Mouse (Mus musculus): ENCODE measurements around the gene Sdccag8. TPM values are rescaled to one million over a fixed set of nuclear protein-coding genes. Genes with fewer than 3 reads are reported as not detected.

The Sdccag8 gene
- total RNA-seq, 2 experiments from 2014 or later, result 4.0 to 4.9 TPM

GRCm38 (mm10) chr1:177018750-177019149, 204.3 kb downstream of the Sdccag8 start:
- DNase-seq, result no peak
- intact Hi-C loops (cut with DNase I), result no loop called here

GRCm38 (mm10) chr1:177019668-177020067, 205.2 kb downstream of the Sdccag8 start:
- no peak overlapping the region for H3K4me3 ChIP-seq
- TF ChIP-seq CTCF (IDR thresholded peaks at IDR 0.05), result no peak
- H3K27ac ChIP-seq, result no peak overlapping the region
- intact Hi-C loops (cut with DNase I), result no loop called here
- DNase-seq, result no peak

More at GRCm38 (mm10) chr1:177018750-177019149, 204.3 kb downstream of the Sdccag8 start:
- TF ChIP-seq CTCF (IDR thresholded peaks at IDR 0.05), result no peak
- Histone ChIP-seq H3K4me3 (no peak overlapping the region), H3K27ac (no peak overlapping the region)

DNA sequence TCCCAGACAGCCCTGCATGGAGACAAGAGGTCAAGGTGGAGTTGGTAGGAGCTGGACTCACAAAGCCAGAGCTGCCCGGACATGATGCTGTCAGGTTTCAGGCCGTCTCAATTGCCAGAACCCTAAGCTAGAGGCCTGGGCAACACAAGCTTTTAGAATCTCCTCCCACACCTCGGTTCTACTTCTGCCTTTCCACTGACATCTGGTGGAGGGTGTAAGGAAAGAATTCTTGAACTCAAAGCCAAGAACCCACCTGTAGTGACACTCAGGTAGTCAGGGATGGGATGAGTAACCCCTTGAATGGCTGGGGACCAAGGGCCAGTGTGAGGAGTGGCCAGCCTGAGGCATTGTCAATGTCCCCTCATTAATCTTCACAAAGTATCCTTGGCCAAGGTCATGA, 208.3 kb downstream of the Sdccag8 start:
- no peak for DNase-seq
- no peak overlapping the region for H3K4me3 ChIP-seq
- intact Hi-C loops (cut with DNase I), result no loop called here
- TF ChIP-seq CTCF (IDR thresholded peaks at IDR 0.05), result no peak
- no peak overlapping the region for H3K27ac ChIP-seq

- Histone ChIP-seq H3K4me3 (no peak overlapping the region), H3K27ac (no peak overlapping the region)
- TF ChIP-seq CTCF (IDR thresholded peaks at IDR 0.05), result no peak
- DNase-seq, result no peak
- intact Hi-C loops (cut with DNase I), result no loop called here
Observed at GRCm38 (mm10) chr1:177027706-177028105, 213.2 kb downstream of the Sdccag8 start.

DNA sequence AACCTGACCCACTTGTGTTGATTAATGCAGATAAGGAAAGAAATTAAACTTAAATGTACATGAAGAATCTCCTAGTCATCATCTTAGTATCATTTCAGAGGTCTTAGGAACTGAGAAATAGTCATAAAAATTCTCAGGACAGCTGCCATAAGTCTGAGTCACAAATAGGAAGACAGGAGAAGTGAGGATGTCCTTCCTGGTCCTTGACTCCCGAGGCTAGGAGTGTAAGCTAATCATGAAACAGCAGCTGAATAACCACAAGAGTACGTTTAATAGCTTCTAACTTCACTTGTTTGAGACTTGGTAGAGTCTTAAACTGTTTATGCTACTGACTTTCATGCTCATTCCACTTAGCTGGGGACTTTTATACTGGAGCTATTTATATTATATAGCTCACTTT, 214.6 kb downstream of the Sdccag8 start:
- Histone ChIP-seq H3K27ac (no peak overlapping the region), H3K4me3 (no peak overlapping the region)
- intact Hi-C loops (cut with DNase I), result no loop called here
- DNase-seq, result no peak
- no peak for TF ChIP-seq CTCF (IDR thresholded peaks at IDR 0.05)

DNA sequence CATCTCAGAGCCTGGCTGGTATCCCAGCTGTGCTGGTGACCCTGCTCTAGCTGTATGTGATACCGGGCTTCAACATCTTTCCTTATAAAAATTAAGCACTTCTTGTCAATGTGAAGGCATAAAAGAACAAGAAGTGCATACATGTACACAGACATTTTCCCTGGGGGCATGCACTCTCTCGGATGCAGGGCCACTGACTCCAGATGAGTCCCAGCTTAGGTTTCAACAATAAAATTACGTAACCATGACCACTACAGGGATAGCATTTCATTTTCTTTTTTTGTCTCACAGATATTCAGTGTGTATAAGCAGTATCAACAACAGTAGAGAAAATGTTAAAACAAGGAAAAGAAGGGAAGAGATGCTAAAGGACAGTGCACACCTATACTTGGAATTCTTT, 216.2 kb downstream of the Sdccag8 start:
- no peak for DNase-seq
- TF ChIP-seq CTCF (IDR thresholded peaks at IDR 0.05), result no peak
- intact Hi-C loops (cut with DNase I), result no loop called here
- H3K4me3 ChIP-seq, result no peak overlapping the region
- no peak overlapping the region for H3K27ac ChIP-seq

DNA sequence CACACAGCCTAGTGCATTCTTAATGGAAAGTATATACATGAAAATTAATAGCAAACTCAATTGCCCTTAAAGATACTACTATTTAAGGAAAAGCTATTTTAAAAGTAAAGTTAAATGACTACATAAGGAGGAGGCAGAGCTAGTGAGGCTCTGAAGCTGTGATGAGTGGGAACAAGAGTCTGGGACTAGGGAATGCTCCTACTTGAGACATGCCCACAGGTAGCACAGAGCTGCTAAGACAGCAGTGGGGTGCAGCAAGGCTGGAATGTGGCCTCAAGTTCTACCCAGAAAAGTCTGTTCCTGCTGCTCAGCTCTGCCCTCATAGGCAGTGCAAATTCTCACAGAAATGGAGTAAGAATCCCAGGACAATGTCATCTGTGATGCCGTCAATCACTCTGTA, 216.7 kb downstream of the Sdccag8 start:
- DNase-seq, result no peak
- Histone ChIP-seq H3K27ac (no peak overlapping the region), H3K4me3 (no peak overlapping the region)
- intact Hi-C loops (cut with DNase I), result no loop called here
- TF ChIP-seq CTCF (IDR thresholded peaks at IDR 0.05), result no peak

DNA sequence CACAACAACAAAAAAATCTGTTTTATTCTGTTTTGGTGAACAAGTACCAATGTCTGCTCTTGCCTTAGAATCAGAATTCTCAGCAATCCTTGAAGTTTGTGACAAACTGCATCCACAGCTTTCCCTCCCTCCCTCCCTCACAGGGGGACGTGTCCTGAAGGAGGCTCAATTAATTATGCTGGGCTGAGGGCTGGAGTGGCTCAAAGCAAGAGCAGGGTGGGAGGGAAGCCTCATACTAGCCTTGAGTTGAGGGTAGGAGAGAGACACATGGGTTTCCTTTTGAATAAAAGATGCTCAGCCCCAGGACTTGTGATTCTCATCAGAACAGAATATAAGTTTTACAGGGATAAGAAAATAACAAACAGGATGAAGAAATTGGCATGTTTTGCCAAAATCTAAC, 217.8 kb downstream of the Sdccag8 start:
- no peak overlapping the region for H3K27ac ChIP-seq
- intact Hi-C loops (cut with DNase I), result no loop called here
- H3K4me3 ChIP-seq, result no peak overlapping the region
- TF ChIP-seq CTCF (IDR thresholded peaks at IDR 0.05), result no peak
- DNase-seq, result no peak

DNA sequence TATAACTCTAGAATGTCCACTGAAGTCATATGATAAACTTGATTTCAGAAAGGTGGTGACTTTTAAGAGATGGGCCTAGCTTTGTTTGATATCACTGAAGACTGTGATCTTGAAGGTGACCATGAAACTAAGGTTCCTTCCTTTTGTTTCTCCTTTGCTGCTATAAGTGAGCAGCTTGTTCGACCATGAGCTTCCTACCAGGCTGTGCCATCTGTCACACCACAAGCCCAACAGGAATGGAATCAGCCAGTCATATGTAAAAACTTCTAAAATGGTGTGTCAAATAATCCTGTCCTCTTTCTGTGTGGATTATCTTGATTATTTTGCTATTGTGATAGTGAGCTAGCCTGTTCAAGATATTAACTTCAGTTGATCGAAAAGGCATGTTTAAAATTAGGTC, 221.0 kb downstream of the Sdccag8 start:
- intact Hi-C loops (cut with DNase I), result no loop called here
- Histone ChIP-seq H3K27ac (no peak overlapping the region), H3K4me3 (no peak overlapping the region)
- DNase-seq, result no peak
- no peak for TF ChIP-seq CTCF (IDR thresholded peaks at IDR 0.05)

DNA sequence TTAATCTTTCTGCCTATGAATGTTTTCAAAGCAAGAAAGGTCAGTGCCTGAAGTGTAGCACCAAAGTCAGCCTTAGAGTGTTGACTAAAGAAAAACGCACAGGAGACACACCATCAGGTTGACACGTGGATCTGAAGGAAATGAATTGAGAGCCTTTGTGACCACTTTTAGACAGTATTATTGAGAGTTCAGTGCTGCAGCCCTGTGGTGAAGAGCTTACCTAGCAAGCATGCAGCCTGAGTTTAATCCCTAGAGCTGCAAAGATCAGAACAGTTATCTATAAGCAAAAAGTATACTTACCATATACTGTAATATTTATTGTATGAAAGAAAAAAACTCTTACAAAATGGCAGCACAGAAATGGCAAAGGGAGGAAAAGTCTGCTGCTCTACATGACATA, 223.9 kb downstream of the Sdccag8 start:
- intact Hi-C loops (cut with DNase I), result no loop called here
- no peak overlapping the region for H3K4me3 ChIP-seq
- H3K27ac ChIP-seq, result no peak overlapping the region
- DNase-seq, result no peak
- TF ChIP-seq CTCF (IDR thresholded peaks at IDR 0.05), result no peak; the same call in 1 of the 2 replicates

DNA sequence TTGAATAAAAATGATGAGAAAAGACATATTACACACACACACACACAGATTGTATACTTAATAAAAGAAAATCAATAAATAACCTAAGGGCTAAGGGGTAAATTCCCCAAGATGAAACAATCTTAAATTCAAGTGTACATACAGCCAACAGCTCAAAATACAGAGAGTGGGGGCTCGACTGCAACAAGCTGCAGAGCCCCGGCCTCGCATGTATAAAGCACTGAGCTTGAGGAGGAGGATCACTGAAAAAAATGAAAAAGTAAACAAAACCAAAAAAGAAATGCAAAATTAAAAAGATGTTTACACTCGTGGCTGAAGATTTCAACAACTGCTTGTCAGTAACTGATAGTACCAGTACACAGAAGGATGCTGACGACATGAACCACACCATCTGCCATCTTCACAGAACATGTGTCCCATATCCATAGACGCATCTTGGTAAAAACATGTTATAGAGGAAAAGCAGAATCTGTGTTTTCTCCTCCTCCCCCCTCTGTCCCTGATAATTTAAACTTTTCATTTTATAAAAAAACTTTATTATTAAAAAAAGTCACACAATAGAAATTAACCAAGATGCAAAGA, 224.7 kb downstream of the Sdccag8 start:
- no peak for TF ChIP-seq CTCF (IDR thresholded peaks at IDR 0.05)
- intact Hi-C loops (cut with DNase I), result no loop called here
- H3K4me3 ChIP-seq, result no peak overlapping the region
- H3K27ac ChIP-seq, result no peak overlapping the region
- DNase-seq, result no peak

DNA sequence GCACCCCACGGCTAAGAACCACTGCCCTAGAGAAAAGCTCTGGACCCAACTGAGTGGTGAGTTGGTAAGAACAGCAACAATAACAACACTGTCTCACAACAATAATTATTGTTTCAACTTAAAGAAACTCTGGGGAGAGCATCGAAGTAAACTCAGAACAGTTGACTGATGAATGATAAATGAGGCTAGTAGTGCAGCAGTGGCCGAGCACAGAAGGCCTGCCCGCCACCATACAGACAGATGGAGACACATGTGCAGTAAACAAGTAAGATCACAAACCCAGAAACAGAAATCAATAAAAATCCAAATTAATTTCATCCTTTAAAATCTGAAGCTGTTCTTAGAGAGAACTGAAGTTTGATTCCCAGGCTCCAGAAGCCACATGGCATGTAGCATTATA, 225.6 kb downstream of the Sdccag8 start:
- H3K27ac ChIP-seq, result no peak overlapping the region
- no peak overlapping the region for H3K4me3 ChIP-seq
- no peak for TF ChIP-seq CTCF (IDR thresholded peaks at IDR 0.05)
- DNase-seq, result no peak
- intact Hi-C loops (cut with DNase I), result no loop called here

DNA sequence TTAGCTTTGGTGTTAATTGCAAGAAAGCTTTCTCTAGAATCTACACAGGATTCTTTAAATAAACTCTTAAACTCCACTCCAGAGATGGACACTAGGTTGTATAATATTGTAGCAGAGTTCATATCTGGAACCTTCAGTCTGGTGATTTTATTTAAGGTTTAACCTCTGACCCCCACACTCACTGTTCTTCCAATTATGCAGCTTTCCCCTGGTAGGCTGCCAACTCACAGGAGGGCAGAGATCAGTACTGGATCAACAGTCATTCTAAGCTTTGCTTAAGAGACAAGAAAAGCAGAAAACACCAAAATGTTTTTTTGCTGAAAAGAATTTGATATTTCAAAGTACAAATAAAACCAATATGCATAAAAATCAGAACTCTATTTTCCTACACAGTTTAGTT, 231.4 kb downstream of the Sdccag8 start:
- intact Hi-C loops (cut with DNase I), result no loop called here
- no peak for DNase-seq
- H3K4me3 ChIP-seq, result no peak overlapping the region
- H3K27ac ChIP-seq, result no peak overlapping the region
- TF ChIP-seq CTCF (IDR thresholded peaks at IDR 0.05), result no peak

DNA sequence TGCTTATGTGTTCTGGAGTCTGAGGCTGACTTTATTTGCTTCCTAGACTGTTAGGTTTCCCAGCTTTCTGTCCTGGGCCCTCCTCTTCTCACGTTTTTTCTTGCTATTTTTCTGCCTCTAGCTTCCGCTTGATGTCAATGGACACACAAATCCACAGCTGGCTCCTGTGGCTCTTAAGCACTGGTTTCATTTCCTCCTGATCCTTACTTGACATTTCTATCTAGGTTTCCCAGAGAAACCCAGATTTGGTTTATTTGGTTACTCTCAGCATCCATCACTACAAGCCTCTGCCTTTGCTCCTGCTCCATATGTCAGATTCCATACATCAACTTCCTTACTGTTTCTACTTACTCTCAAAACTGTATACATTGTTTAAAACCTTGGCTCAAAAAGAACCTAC, 232.5 kb downstream of the Sdccag8 start:
- no peak for TF ChIP-seq CTCF (IDR thresholded peaks at IDR 0.05)
- intact Hi-C loops (cut with DNase I), result no loop called here
- Histone ChIP-seq H3K4me3 (no peak overlapping the region), H3K27ac (no peak overlapping the region)
- no peak for DNase-seq

All from gastrocnemius, adult 2 months (tissue).